Mouse (Mus musculus) adrenal gland, postnatal 4 days (tissue): Measurements from ENCODE around the gene Rab5c. TPM values are rescaled to one million over a fixed set of nuclear protein-coding genes. Genes with fewer than 3 reads are reported as not detected.

ENCODE experiments used
- DNase-seq, 2 experiments: peaks; one replicate each; pipeline ENCODE4 v3.0.0; 2021 to 2022; ENCODE audit warnings: low spot score in 2 of 2, mixed read lengths in 2 of 2
- long read RNA-seq, 2 experiments: library from polyadenylated mRNA; stranded (forward); transcript quantifications; one replicate each; pipeline ENCODE4 v2.0.0; 2021
- total RNA-seq, 2 experiments: library from RNA; stranded (reverse); gene quantifications; 2 replicates each; pipeline ENCODE4 v1.2.3; 2021

Gene Rab5c
- 100 to 1,000 TPM; 171 to 182 TPM for total RNA-seq
- long read RNA-seq, experiment 1, transcript Rab5c-202 (6 exons, 1,915 nt) = major isoform, 28 of 41 reads
- long read RNA-seq, experiment 1, partial matches to known transcripts = 9 of 41 reads
- long read RNA-seq, experiment 1, other reads (novel, unspliced or antisense) = 3 of 41 reads
- long read RNA-seq, experiment 2, transcript Rab5c-202 (6 exons, 1,915 nt) = major isoform, 26 of 55 reads
- long read RNA-seq, experiment 2, partial matches to known transcripts = 3 of 55 reads
- long read RNA-seq, experiment 2, other reads (novel, unspliced or antisense) = 26 of 55 reads

DNA sequence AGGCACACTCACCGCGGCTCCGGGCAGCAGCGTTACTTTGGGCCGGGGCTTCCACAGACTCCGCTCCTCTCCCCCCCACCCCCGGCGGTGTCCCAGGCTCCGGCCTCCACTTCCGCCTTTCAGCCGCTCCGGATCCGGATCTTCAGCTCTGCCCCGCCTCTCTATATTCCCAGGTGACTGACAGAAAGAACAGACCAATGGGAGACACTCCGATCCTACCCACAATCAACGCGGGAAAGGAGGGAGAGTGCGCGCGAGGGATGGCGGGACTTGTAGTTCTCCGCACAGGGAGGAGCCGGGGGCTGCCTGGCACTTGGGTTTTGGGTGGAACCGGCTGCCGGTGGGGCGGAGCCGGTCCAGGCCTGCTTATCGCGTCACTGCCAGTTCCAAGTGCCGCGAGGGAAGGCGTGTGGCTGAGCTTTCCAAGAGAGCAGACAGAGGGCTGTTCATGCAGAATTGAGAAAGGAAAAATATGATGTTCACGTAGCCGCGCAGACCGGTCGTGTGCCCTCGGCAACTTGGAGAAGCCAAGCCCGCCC, at the start of gene Rab5c:
Gene Rab5c, minus strand, starts transcription at position 150 of the 539 bp plus-strand sequence.
- DNase-seq = peak; percentile 93 to 98

DNA sequence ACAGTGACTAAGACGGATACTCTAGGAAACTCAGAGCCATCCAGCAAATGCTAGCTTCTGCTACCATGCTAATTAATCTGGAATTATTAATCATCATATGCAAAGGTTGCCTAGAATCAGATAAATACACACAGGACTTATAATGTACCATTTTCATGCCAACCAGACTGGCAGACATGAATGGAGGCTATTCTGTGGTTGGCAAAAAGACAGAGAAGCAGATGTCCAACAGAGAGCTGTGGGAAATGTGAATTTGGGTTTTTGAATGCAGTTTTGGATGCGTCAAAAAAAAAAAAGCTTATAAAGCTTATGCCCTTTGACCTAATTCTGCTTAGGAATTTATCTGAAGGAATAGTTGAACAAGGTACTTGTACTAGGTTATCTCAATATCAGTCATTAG, 47.8 kb upstream of the Rab5c start:
- no peak for DNase-seq

DNA sequence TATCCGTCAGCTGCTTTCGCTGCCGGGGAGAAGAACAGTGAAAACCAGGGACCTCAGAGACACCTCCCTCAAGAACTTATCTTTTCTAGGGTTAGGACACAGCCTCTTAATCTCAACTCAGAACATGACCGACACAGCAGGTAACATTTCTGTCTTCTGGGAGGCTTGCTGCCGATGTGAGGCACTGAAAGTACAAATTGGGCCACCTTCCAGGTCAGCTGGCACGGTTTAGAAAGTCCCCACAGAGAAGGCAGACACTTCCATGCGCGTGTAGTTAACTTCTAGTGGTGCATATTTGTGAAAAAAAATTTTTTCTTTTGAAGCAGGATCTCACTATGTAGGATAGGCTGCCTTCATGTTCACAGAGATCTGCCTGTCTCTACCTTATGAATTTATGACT, 46.3 kb upstream of the Rab5c start:
- DNase-seq = no peak

DNA sequence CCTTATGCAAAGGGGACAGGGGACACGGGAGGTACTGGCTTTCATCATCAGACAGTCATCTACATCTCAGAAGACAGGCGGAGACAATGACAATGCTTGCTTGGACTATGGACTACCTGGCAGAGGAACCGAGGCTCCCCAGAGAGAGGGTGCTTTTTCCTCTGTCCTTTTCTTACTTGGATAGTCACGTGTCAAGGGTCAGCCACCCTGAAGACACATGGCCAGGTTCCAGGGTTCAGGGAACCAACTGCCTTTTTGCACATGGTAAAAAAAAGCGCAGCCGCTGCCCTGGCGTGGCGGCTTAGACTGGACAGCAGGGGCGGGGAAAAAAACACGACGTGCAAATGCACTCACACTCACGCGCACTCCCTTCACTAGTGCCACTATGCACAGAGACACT, 44.6 kb upstream of the Rab5c start:
- DNase-seq = no peak

DNA sequence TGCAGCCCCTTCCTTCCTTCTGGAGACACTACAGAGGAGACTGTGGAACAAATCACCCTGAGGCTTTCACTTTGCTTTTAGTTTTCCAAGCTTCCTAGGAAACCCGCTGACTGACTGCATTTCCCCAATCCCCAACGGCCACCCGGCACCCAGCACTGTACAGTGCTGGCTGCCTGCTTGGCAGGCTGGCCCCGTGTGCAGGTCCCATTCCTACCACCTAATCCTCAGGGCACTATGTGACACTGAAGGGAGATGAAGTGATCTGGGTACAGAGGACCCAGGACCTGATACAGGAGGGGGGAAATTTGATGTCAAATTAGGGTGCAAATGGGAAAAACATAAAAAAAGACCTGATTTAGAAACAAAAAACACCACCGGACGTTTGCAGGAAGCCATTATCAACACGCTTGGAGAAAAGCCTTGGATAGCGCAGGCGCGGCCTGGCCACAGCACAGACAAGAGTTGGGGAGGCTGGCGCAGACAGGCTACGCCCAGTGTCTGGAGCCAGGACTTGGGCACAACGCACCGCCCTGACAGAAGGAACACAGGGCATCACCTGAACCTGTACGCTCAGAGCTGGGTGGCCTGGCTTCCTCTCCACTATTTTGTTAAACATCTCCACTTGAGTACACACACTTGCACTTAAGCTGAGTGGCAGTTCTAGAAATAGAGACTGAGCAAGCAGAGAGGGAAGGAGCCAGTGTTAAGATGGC, 43.9 kb upstream of the Rab5c start:
- DNase-seq = no peak

DNA sequence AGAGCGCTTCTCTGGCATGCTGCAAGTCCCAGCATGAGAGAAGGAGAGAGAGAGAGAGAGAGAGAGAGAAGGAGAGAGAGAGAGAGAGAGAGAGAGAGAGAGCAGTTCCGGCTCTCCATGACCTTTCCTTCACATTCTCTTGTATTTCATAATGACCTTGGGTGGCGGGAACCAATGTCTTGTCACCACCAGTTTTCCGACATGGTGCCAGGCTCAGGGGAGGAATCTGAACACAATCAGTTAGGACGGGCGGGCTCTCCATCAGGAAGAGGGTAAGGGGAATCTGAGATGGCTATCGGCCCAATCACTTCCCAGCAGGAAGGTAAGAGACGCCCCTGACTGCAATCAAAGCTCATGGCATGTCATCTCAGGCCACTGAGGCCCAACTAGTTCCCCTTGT, 42.2 kb upstream of the Rab5c start:
- DNase-seq = no peak

DNA sequence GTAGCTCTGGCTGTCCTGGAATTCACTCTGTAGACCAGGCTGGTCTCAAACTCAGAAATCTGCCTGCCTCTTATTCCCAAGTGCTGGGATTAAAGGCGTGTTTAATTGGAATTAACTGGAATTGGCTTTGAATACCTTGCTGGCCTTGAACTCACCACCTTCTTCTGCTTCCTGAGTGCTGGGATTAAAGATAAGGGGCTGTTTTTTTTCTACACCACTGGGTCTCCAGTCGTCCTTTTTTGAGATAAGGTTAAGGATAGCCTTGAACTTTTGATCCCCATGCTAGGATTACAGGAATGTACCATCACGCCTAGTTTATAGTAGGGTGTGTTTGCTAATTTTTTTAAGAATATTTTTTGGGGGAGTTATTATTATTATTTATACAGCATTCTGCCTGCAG, 40.1 kb upstream of the Rab5c start:
- DNase-seq = no peak

DNA sequence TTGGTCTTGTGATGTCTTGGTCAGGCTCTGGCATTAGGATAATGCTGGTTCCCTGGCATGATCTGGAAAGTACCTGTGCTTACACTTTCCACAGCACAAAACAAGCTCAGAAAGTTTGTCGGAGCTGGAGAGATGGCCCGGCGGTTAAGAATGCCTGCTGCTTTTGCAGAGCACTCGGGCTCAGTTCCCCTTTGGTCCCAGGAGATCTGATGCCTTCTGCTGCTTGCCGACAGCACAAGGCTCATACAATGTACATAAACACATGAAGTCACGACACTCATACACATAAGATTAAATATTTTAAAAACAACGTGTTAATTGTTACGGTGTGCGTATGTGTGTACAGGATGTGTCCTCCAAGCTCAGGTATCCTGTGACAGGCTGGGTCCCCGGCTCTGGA, 37.9 kb upstream of the Rab5c start:
- no peak for DNase-seq

DNA sequence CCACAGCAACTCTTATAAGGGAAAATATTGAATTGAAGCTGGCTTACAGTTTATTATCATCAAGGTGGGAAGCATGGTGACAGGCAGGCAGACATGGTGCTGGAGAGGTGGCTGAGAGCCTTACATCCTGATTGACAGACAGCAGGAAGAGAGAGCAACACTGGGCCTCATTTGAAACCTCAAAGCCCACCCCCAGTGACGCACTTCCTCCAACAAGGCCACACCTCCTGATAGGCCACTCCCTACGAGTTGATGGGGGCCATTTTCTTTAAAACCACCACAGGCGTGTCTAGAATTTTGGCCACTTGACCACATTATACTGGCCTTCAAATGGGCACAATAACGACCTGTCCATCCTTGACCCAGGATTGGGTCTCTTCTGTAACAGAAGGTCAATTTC, 36.2 kb upstream of the Rab5c start:
- DNase-seq = no peak

DNA sequence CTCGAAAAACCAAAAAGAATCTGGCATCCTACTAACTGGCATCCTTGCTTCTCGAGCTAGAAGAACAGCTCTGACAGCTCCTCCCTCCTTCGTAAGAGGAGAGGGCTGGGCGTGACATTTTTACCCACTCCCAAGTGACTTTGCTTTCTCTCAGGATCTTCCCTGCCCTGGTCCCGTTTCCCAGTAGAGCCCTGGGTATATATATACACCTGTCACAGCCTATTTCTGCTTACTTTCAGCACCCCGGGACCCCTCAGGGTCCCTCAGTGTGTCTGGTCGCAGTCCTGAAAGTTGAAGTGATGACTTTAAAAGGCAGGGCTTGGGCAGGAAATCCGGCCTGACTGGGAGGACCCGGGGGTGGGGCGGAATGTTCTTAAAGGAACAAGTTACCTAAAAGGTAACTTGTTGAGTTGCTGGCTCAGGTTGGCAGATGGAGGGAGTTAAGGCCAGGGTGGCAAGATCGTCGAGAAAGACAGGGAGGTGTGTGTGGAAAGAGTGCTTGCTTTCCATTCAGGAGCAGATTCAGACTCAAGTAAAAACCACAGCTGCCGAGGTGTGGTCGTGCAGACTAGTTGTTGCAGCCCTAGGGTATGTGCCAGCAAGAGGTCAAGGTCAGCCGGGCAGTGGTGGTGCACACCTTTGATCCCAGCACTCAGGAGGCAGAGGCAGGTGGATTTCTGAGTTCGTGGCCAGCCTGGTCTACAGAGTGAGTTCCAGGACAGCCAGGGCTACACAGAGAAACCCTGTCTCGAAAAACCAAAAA, 32.8 kb upstream of the Rab5c start, which contains the start of gene Ghdc:
Gene Ghdc, minus strand, starts transcription at position 312 of the 763 bp plus-strand sequence.
- DNase-seq = peak; percentile 58 to 74

DNA sequence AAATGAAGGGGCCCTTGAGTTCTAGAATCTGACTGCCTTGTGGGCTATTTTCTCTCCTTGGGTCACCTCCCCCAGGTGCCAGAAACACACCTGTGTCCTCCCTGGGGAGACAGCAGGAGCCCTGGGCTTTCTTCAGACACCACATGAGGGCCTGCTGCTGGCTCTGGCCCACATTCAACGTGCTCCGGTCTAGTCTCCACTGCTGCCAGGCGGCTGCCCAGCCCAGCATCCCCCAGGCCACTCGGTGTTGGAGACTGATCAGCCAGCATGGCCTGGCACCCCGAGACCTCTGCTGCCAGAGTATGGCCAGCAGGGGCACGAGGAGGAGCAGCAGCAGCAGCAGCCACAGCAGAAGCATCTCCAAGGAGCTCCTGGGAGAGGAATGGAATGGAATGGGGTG, 32.0 kb upstream of the Rab5c start:
- no peak for DNase-seq

DNA sequence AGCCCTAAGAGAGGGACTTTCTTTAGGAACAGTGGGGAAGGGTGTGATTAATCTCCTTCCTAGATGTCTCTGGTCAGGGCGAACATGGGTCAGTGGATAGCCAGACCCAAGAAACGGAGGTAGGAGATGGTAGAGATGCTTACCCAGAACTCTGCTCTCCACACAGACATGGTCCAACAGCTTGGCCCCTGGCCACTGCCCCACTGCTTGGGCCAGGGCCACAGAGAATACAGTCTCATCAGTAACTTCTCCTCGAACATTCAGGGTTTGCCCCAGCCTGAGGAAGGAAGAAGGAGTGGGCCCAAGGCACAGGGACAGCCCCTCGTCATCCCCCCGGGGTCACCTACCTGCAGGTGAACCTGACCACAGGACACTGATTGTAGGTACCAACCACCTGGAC, 29.9 kb upstream of the Rab5c start:
- DNase-seq = no peak

DNA sequence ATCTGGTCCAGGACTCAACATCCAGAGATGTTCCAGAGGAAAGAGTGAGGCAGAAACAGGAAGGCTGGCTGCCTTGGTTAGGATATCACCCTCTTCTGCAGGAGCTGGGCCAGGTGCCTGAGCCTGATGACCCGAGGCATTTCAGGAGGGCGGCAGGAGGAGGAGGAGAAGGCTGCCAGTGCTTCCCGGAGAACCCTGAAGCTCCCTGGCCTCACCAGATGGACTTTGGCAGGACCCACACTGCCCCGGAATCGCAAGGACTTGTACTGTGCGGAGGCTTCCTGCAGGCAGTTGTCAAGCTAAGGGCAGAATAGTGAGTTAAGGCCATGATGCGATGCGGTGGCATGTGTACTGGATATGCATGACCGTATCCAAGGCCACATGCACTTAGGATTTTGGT, 28.7 kb upstream of the Rab5c start:
- no peak for DNase-seq

DNA sequence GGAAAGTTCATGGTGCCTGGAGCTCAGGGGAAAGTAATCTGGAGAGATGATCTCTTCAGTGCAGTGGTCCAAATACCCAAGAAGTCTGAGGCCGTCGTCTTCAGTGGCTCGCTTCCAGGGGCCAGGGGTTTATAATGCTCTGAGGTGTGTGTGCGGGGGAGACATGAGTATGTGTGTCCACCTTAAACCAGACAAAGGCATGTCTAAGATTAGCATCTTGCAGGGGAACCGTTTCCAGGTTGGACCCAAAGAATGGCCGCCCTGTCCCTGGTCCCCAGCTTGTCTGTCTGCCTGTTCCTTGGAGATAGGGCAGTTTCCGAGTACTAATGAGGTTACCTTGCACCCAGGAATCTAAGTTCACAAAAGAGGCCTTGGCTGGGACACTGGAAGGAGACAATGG, 24.8 kb upstream of the Rab5c start, which contains the start of gene Hcrt:
Gene Hcrt, minus strand, starts transcription at position 101 of the 400 bp plus-strand sequence.
- no peak for DNase-seq

DNA sequence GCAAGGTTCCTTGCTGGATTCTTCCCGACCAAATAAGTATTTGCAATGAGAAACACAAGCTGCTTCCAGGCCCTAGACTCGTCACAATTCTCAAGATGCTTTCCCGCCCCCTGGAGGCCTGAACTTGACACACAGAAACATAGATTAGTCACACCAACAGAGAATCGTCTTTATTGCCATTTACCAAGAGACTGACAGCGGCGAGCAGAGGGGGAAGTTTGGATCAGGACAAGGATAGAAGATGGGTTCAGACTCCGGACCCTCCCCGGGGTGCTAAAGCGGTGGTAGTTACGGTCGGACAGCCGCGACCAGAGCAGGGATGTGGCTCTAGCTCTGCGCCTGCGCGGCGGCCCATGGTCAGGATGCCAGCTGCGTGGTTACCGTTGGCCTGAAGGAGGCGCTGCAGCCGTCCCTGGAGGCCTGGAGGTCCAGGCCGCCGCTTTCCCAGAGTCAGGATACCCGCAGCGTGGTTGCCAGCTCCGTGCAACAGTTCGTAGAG, 23.6 kb upstream of the Rab5c start:
- DNase-seq = peak; percentile 78 to 86

DNA sequence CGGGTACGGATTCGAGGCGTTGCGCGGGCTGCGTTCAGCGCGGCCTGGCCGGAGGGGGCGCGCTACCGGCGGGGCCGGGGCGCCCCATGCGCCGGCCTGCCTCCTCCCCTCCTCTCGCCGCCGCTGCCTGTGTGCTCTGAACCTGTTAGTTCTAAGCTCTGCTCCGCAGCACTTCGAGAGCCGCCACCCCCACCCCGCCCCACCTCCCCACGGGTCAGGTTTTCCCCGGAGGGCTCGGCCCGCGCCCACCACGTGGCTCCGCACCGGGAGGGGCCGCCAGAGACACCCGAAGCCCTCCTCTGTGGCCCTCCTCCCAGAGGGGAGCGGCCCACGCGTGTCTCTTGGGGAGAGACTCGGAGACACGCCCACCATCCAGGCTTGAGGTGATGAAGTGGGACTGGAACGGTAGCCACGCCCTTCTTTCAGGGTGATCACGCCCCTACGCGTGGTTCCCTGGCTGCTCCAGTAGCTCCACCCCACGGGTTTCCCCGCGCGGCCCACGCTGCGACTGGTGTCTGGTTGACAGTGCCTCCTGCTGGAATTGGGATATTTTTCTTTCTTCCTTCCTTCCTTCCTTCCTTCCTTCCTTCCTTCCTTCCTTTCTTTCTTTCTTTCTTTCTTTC, 21.7 kb upstream of the Rab5c start, which contains the start of gene Kcnh4:
Gene Kcnh4, minus strand, starts transcription at position 332 of the 623 bp plus-strand sequence.
- no peak for DNase-seq

DNA sequence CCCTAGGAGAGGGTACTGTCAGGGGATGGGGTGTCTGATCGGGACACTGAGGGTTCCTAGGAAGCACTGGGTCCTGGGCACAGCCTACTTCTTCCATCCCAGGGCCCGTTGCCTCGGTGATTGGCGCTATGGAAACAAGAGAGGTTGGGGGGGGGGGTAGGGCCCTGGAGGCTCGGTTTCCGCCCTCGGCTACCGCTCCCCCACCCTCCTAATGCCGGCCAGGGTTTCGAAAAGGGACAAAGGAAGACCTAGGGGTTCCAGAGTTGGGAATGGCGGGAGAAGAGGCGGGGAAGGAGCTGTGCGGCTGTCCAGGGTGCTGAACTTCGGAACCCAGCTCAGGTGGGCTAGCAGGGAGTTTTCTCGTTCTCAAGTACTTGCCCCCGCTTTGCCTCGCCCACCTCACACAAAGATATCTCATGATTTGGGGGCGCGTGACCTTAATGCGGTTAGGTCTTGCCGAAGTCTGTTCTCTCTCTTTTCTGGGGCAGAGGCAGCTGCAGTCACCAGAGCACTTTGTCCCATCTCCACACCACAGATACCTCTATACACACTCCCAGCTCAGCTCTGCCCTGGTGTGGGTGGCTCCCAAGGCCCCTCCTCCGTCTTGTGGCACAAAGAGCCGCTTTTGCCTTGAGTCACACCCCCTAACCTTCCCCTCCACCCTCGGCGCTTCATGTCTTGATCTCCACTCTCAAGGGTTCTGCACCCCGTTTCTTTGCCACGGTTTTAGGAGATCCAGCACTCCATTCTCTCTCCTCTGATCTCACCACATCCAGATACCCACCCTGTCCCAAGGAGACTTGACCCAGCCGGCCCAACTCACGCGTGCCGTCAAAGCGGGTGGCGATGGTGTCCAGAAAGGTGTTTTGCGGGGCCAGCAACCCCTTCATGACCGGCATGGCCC, 20.9 kb upstream of the Rab5c start:
- DNase-seq = no peak

DNA sequence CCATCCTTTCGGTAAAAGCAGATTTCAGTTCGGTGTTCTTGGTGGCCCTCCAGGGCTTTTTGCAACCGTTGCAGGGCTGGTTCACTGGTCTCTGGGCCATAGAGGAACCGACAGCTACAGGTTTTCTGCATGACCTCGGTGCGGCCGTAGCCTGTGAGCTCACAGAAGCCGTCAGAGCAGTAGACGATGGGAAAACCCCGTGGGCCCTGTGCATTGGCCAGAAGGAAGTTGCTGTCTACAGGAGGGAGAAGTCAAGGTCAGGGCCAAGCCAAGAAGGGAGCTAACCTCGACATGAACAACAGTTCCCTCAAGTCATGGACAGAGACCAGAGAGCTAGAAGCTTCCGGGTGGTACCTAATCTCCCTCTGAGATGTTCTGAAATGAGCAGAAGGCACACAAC, 19.6 kb upstream of the Rab5c start:
- DNase-seq = no peak

DNA sequence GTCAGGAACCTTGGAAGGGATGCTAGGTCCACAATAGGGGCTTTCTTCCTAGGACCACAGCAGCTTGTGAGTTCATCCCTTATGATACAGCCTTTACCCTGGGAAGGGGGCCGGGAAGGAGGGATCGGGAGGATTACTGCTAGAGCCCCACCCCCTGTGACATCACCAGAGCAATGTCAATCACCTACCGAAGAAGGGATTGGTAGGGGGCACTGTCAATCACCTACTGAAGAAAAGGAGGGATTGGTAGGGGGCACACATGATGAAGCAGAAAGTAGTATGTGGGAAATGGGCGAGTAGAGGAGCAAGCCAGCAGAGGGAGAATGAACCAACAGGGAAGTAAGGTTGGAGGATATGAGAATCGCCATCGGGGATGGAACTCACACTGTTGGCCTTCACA, 18.5 kb upstream of the Rab5c start:
- no peak for DNase-seq

DNA sequence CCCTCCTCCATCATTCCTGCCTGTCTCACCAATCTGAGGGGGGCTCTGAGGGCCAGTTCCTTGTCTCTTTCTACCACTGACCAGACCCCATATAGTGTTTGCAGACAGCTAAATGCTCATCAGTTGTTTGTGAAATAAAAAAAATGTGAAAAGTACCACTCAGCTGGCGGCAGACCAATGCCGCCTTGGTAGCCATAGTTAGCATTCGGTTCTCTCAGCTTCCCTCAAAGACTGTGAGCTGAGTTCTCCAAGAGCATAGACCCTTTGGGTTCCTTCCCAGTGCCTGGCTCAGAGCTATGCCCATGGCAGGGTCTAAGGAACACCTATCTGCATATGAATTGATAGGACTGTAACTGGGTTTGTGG, 16.7 kb upstream of the Rab5c start:
- no peak for DNase-seq
